Mouse (Mus musculus) erythroblast, embryonic 14.5 days (primary cell): ENCODE results near the gene Setmar.

ENCODE experiments used
- GATA1 ChIP-seq: IDR thresholded peaks from 2 replicates; pipeline ENCODE4 v1.6.1; 2012; ENCODE audit warnings: low read length, inconsistent platforms, mixed read lengths
- TAL1 ChIP-seq: IDR thresholded peaks from 3 replicates; pipeline ENCODE4 v1.6.1; 2012; ENCODE audit warnings: low read length, inconsistent platforms, mixed read lengths

- TF ChIP-seq TAL1 (no peak), GATA1 (no peak)
Measured at GRCm38 (mm10) chr6:108114971-108115370, 50.1 kb downstream of the Setmar start.
